9 mouse cellular contexts compared by ENCODE assay signal in the genomic region with DNA sequence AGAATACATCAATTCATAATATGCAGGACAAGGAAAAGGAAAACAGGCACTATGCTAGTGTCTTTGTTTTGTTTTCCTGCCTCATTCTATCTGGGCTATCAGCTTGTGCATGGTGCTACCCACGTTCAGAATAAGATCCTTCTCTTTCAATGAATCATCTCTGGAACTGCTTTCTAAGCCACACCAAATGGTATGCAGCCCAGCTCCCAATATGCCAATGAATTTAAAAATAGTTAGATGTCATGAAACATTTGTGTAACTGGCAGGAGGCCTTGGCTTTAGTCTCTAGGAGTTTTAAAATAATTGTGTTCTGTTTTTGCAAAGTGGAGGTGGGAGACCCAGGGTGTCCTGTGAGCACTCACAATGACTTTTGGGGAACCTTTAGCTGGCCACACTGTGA.
"Had no signal": no experiment of that assay in that cellular context is flagged by ENCODE, and none has a peak within 500 bp of the region (broad histone marks: within the 10 kb centered on the region; RNA-seq: fewer than 3 reads in every experiment).

No protein-coding gene starts in this region.

- DNase-seq: kidney, adult 18-20 months; kidney, postnatal 14 days; lung, embryonic 14.5 days; lung, postnatal 10 days; thymus, adult 2 months; thymus, postnatal 25 days had no signal

- ATAC-seq: intestine, embryonic 15.5 days; liver, embryonic 12.5 days; midbrain, embryonic 15.5 days had no signal
